In the genomic region with DNA sequence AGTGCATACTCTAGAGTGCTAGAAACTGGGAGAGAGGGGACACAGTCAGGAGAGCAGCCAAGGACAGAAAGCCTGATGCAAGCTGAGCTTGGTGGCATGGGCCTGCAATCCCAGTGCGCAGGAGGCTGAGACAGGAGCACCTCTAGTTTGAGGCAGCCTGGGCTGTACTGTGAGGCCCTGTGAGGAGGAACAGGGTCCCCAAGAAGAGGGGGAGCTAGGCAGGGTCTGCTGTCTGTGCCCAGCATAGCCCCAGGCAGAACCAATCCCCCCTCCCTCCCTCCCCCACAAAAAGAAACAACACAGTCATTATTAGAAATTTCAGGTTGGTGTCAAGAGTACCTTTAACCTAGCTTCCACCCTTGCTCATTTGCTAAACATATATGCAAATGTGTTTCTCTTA, we compare ENCODE assay signal across 13 mouse cellular contexts. TPM values are rescaled to one million over a fixed set of nuclear protein-coding genes. Genes with fewer than 3 reads are reported as not detected.
DNase-seq lines count a peak whose midpoint lies in the region; ATAC-seq lines count a peak whose summit lies in the region.
"Had no signal": no experiment of that assay in that cellular context is flagged by ENCODE, and none has a peak within 500 bp of the region (broad histone marks: within the 10 kb centered on the region; RNA-seq: fewer than 3 reads in every experiment).

No protein-coding gene starts in this region.

- H3K27me3 ChIP-seq in lung, embryonic 16.5 days (ENCODE audit: control insufficient read depth, insufficient read depth, low read depth, low read length), result no peaks in the 10 kb centered on the region
- H3K27me3 ChIP-seq in forebrain, embryonic 11.5 days (ENCODE audit: control insufficient read depth, insufficient read depth, low read length), result no peaks in the 10 kb centered on the region
- no peaks in the 10 kb centered on the region for H3K27me3 ChIP-seq in hindbrain, embryonic 15.5 days
- H3K27me3 ChIP-seq in neural tube, embryonic 14.5 days (ENCODE audit: control insufficient read depth, insufficient read depth, low read length), result no peaks in the 10 kb centered on the region
- H3K27me3 ChIP-seq: limb, embryonic 15.5 days; lung, embryonic 15.5 days had no signal

- no peak overlapping the region for H3K27ac ChIP-seq in lung, embryonic 16.5 days (ENCODE audit: low read length)
- peak overlapping the region; percentile 93 for H3K27ac ChIP-seq in forebrain, embryonic 11.5 days (ENCODE audit: low read depth, low read length)
- H3K27ac ChIP-seq in hindbrain, embryonic 15.5 days (replicated peaks), result peak overlapping the region; percentile 59; the same call in 1 of the 2 replicates
- H3K27ac ChIP-seq in neural tube, embryonic 14.5 days (ENCODE audit: low read depth, low read length), result peak overlapping the region; percentile 81
- H3K27ac ChIP-seq: limb, embryonic 15.5 days; lung, embryonic 15.5 days had no signal

- no peaks in the 10 kb centered on the region for H3K36me3 ChIP-seq in lung, embryonic 16.5 days (ENCODE audit: control insufficient read depth, insufficient read depth, low read length)
- no peaks in the 10 kb centered on the region for H3K36me3 ChIP-seq in forebrain, embryonic 11.5 days (ENCODE audit: control insufficient read depth, insufficient read depth, low read length)
- no peaks in the 10 kb centered on the region for H3K36me3 ChIP-seq in hindbrain, embryonic 15.5 days
- no peaks in the 10 kb centered on the region for H3K36me3 ChIP-seq in neural tube, embryonic 14.5 days (ENCODE audit: control insufficient read depth, insufficient read depth, low read length)
- H3K36me3 ChIP-seq: limb, embryonic 15.5 days; lung, embryonic 15.5 days had no signal

- ATAC-seq in lung, embryonic 16.5 days (ENCODE audit: low read depth), result 0 out of 2 replicates have a peak, but pooled peaks have one; percentile 40
- ATAC-seq in forebrain, embryonic 11.5 days (replicated peaks; ENCODE audit: low FRiP score), result peak; percentile 56
- ATAC-seq in hindbrain, embryonic 15.5 days (ENCODE audit: low FRiP score, low read depth), result no peak; the same call in 1 of the 2 replicates
- ATAC-seq in neural tube, embryonic 14.5 days (ENCODE audit: low read depth), result no peak
- ATAC-seq in granulocyte monocyte progenitor cell, adult 5-6 weeks (replicated peaks; ENCODE audit: poor library complexity, severe bottlenecking), result no peak

- H3K4me3 ChIP-seq in lung, embryonic 16.5 days (ENCODE audit: low read length), result no peak overlapping the region
- H3K4me3 ChIP-seq in forebrain, embryonic 11.5 days (ENCODE audit: low read depth, low read length), result peak overlapping the region; percentile 9; the same call in 1 of the 2 replicates
- no peak overlapping the region for H3K4me3 ChIP-seq in hindbrain, embryonic 15.5 days
- H3K4me3 ChIP-seq in neural tube, embryonic 14.5 days (ENCODE audit: low read depth, low read length), result no peak overlapping the region
- H3K4me3 ChIP-seq: limb, embryonic 15.5 days; lung, embryonic 15.5 days had no signal

- 100% methylated on average over 1 of the region's 1 CpGs for WGBS in lung, embryonic 16.5 days
- 73% methylated on average over 1 of the region's 1 CpGs for WGBS in forebrain, embryonic 11.5 days
- WGBS in hindbrain, embryonic 15.5 days, result 59% methylated on average over 1 of the region's 1 CpGs
- 86% methylated on average over 1 of the region's 1 CpGs for WGBS in neural tube, embryonic 14.5 days

- no peak overlapping the region for H3K9ac ChIP-seq in lung, embryonic 16.5 days (ENCODE audit: low read length)
- H3K9ac ChIP-seq in forebrain, embryonic 11.5 days (ENCODE audit: low read length), result peak overlapping the region; percentile 55
- no peak overlapping the region for H3K9ac ChIP-seq in hindbrain, embryonic 15.5 days
- H3K9ac ChIP-seq in neural tube, embryonic 14.5 days (replicated peaks; ENCODE audit: low read depth, low read length), result no peak overlapping the region
- H3K9ac ChIP-seq: limb, embryonic 15.5 days; lung, embryonic 15.5 days had no signal

- no peak for DNase-seq in lung, postnatal 14 days
- DNase-seq in forebrain, embryonic 11.5 days (ENCODE audit: low spot score), result no peak
- DNase-seq in right cerebral cortex, postnatal 14 days, result no peak
- no peak for DNase-seq in urinary bladder, postnatal 25 days (ENCODE audit: low spot score)
- DNase-seq: adrenal gland, postnatal 36 days; kidney, adult 2 months; thymus, adult 18-20 months had no signal

- peaks cover 8% of the 10 kb centered on the region for H3K4me1 ChIP-seq in lung, embryonic 16.5 days (replicated peaks; ENCODE audit: control insufficient read depth, insufficient read depth, low read length)
- H3K4me1 ChIP-seq in forebrain, embryonic 11.5 days (replicated peaks; ENCODE audit: control insufficient read depth, insufficient read depth, low read length), result peaks cover 15% of the 10 kb centered on the region; the same call in 1 of the 2 replicates
- H3K4me1 ChIP-seq in hindbrain, embryonic 15.5 days (replicated peaks), result peaks cover 16% of the 10 kb centered on the region
- H3K4me1 ChIP-seq in neural tube, embryonic 14.5 days (ENCODE audit: control insufficient read depth, insufficient read depth, low read length), result peaks cover 6% of the 10 kb centered on the region; the same call in 1 of the 2 replicates

- H3K4me2 ChIP-seq in lung, embryonic 16.5 days (ENCODE audit: low read depth, low read length), result no peak overlapping the region
- H3K4me2 ChIP-seq in forebrain, embryonic 11.5 days (ENCODE audit: low read depth, low read length, severe bottlenecking), result peak overlapping the region; percentile 42; the same call in 1 of the 2 replicates
- peak overlapping the region; percentile 37 for H3K4me2 ChIP-seq in hindbrain, embryonic 15.5 days
- peak overlapping the region; percentile 32; the same call in 1 of the 2 replicates for H3K4me2 ChIP-seq in neural tube, embryonic 14.5 days (ENCODE audit: low read depth, low read length)
- H3K4me2 ChIP-seq: limb, embryonic 15.5 days had no signal

- H3K9me3 ChIP-seq in lung, embryonic 16.5 days (ENCODE audit: control insufficient read depth, low read length), result no peaks in the 10 kb centered on the region
- H3K9me3 ChIP-seq in forebrain, embryonic 11.5 days (ENCODE audit: control insufficient read depth, low read length), result no peaks in the 10 kb centered on the region
- no peaks in the 10 kb centered on the region for H3K9me3 ChIP-seq in hindbrain, embryonic 15.5 days
- no peaks in the 10 kb centered on the region for H3K9me3 ChIP-seq in neural tube, embryonic 14.5 days (ENCODE audit: control insufficient read depth, low read length)
- H3K9me3 ChIP-seq: limb, embryonic 15.5 days; lung, embryonic 15.5 days had no signal

RNA-seq across cellular contexts. Expression of a gene that starts 27.8 kb away (rescaled TPM):
- 2.6 and 3.6 TPM in 2 replicates for polyA plus RNA-seq in lung, embryonic 16.5 days (2015; fragmentation: Nextera tagmentation; extraction: Ambion mirVana)
- polyA plus RNA-seq in forebrain, embryonic 11.5 days (2014; fragmentation: Nextera tagmentation; extraction: Ambion mirVana), result 16.2 and 16.8 TPM in 2 replicates
- 23.4 and 26.9 TPM in 2 replicates for polyA plus RNA-seq in hindbrain, embryonic 15.5 days (2015; fragmentation: Nextera tagmentation; extraction: Ambion mirVana)
- polyA plus RNA-seq in neural tube, embryonic 14.5 days (2014; fragmentation: Nextera tagmentation; extraction: Ambion mirVana), result 20.8 and 22.6 TPM in 2 replicates
- 0.62 and 0.82 TPM in 2 replicates for total RNA-seq in granulocyte monocyte progenitor cell, adult 5-6 weeks (2014; fragmentation: Nextera tagmentation)
- 0.26 and 0.98 TPM in 2 replicates for total RNA-seq in granulocyte monocyte progenitor cell, adult 5-6 weeks (2017)

RNA-seq across cellular contexts. Expression of a gene that starts 60.0 kb away (rescaled TPM):
- polyA plus RNA-seq in lung, embryonic 16.5 days (2015; fragmentation: Nextera tagmentation; extraction: Ambion mirVana), result 2.6 and 2.9 TPM in 2 replicates
- 28.2 and 30.2 TPM in 2 replicates for polyA plus RNA-seq in forebrain, embryonic 11.5 days (2014; fragmentation: Nextera tagmentation; extraction: Ambion mirVana)
- polyA plus RNA-seq in hindbrain, embryonic 15.5 days (2015; fragmentation: Nextera tagmentation; extraction: Ambion mirVana), result 32.5 and 37.1 TPM in 2 replicates
- 52.1 and 58.7 TPM in 2 replicates for polyA plus RNA-seq in neural tube, embryonic 14.5 days (2014; fragmentation: Nextera tagmentation; extraction: Ambion mirVana)
- total RNA-seq in granulocyte monocyte progenitor cell, adult 5-6 weeks (2014; fragmentation: Nextera tagmentation), result not detected in 2 replicates
- not detected in 2 replicates for total RNA-seq in granulocyte monocyte progenitor cell, adult 5-6 weeks (2017)

Comparison
In these comparisons a context has a peak if more than half of its experiments do, and no peak if none do; other contexts are left out.
1. ATAC-seq: peak in lung, embryonic 16.5 days (single experiment) and forebrain, embryonic 11.5 days (single experiment); none in hindbrain, embryonic 15.5 days (single experiment), neural tube, embryonic 14.5 days (single experiment) and granulocyte monocyte progenitor cell, adult 5-6 weeks (single experiment).